Mouse (Mus musculus): ENCODE measurements around the gene Il13ra1.

Il13ra1 gene

GRCm38 (mm10) chrX:36209554-36209953, 97.6 kb downstream of the Il13ra1 start:
- no peak for DNase-seq

GRCm38 (mm10) chrX:36211216-36211615, 99.3 kb downstream of the Il13ra1 start:
- DNase-seq, result no peak
